Mouse (Mus musculus) liver, embryonic 16.5 days (tissue): ENCODE results near the gene Mtch1. TPM values are rescaled to one million over a fixed set of nuclear protein-coding genes. Genes with fewer than 3 reads are reported as not detected.

Source experiments
- ATAC-seq: fragments of 200-750 bp; cut with Nextera tagmentation; 2 replicates; pipeline ENCODE4 v1.8.0; 2017; ENCODE audit warnings: low read depth, mild to moderate bottlenecking, moderate number of reproducible peaks, moderate library complexity
- H3K27ac ChIP-seq: fragments of 300-500 bp; sonication (generic); 2 replicates; pipeline ENCODE4 v1.5.1; 2014; ENCODE audit warnings: mild to moderate bottlenecking, low read length
- H3K27me3 ChIP-seq: fragments of 300-500 bp; sonication (generic); 2 replicates; pipeline ENCODE4 v1.6.1; 2014; ENCODE audit warnings: low read depth, low read length, mixed read lengths; ENCODE audit not compliant: control insufficient read depth, insufficient read depth
- H3K36me3 ChIP-seq: fragments of 300-500 bp; sonication (generic); 2 replicates; pipeline ENCODE4 v1.6.1; 2014; ENCODE audit warnings: mild to moderate bottlenecking; ENCODE audit not compliant: control insufficient read depth, insufficient read depth
- H3K4me1 ChIP-seq: fragments of 300-500 bp; sonication (generic); 2 replicates; pipeline ENCODE4 v1.6.1; 2014; ENCODE audit warnings: low read depth, low read length, mixed read lengths; ENCODE audit not compliant: control insufficient read depth
- H3K4me2 ChIP-seq: fragments of 300-500 bp; sonication (generic); 2 replicates; pipeline ENCODE4 v1.6.1; 2014; ENCODE audit warnings: low read depth, low read length, mixed read lengths
- H3K4me3 ChIP-seq: fragments of 300-500 bp; sonication (generic); 2 replicates; pipeline ENCODE4 v1.5.1; 2014; ENCODE audit warnings: low read depth, mild to moderate bottlenecking, low read length
- H3K9ac ChIP-seq: fragments of 300-500 bp; sonication (generic); 2 replicates; pipeline ENCODE4 v1.6.1; 2014; ENCODE audit warnings: low read depth, low read length
- H3K9me3 ChIP-seq: fragments of 300-500 bp; sonication (generic); replicated peaks from 2 replicates; pipeline ENCODE4 v1.6.1; 2016; ENCODE audit warnings: low read length; ENCODE audit not compliant: control insufficient read depth
- WGBS: fragments of 180-500 bp; shearing (Covaris S2); extraction: QIAGEN DNeasy Blood & Tissue Kit; methylation state at CpG from one replicate; pipeline ENCODE4 v1.1.7; 2014; ENCODE audit not compliant: insufficient replicate concordance; 5-methylcytosine and 5-hydroxymethylcytosine counted together
- polyA plus RNA-seq: library from polyadenylated mRNA; unstranded; fragments of >200 nt; fragmentation: Nextera tagmentation; extraction: Ambion mirVana; gene quantifications from 2 replicates; pipeline ENCODE4 v1.2.1, GENCODE M21; 2015

The Mtch1 gene
- polyA plus RNA-seq, 1 experiment from 2014 or later = 48.5 TPM

DNA sequence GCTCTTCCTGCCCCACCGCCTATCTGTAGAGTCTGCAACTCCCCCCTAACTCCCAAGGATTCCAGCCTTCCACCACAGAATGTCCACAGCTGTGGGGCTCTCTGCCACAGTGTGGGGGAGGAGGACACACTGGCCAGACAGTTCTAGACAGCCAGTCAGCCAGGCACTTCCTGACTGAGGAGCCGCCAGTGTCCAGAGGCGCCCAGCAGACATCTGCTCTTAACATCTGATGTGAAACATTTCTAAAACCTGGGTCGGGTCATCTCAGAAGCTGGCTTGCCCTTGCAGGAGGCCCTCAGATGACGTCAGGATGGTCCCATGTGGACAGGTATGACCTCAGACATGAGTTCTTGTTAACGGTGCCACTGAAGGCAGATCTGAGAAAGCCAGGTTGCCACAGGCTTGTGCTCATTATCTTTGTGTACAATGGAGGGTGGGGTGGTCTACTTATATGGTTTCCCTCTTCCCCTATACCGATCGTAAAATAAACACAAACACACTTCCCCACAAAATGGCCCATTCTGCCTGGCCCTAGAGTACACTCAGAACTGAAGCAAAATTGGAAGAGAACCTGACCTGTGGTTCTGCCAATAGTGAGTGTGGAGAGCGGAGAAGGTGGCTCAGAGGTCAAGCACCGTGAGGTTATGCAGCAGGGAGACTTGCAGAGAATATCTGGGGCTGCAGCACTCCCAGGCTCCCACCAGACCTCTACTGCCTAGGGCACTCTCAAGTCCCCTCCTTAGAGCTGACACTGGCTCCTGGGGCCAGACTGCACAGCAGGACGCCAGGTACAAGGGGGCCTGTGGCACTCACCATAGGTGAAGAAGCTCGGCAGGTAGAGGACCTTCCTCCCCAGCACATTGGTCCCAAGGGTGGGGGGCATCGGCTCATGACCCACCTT lies 5.5 kb downstream of the Mtch1 start:
- no peak overlapping the region for H3K9ac ChIP-seq
- H3K4me3 ChIP-seq = no peak overlapping the region
- H3K36me3 ChIP-seq = peaks cover 6% of the 10 kb centered on the region; the same call in 1 of the 2 replicates
- peak overlapping the region; percentile 55; the same call in 1 of the 2 replicates for H3K27ac ChIP-seq
- 46% methylated on average over 13 of the region's 13 CpGs for WGBS
- H3K4me1 ChIP-seq = peaks cover 31% of the 10 kb centered on the region
- ATAC-seq = no peak
- no peaks in the 10 kb centered on the region for H3K9me3 ChIP-seq
- H3K27me3 ChIP-seq = no peaks in the 10 kb centered on the region
- no peak overlapping the region for H3K4me2 ChIP-seq

DNA sequence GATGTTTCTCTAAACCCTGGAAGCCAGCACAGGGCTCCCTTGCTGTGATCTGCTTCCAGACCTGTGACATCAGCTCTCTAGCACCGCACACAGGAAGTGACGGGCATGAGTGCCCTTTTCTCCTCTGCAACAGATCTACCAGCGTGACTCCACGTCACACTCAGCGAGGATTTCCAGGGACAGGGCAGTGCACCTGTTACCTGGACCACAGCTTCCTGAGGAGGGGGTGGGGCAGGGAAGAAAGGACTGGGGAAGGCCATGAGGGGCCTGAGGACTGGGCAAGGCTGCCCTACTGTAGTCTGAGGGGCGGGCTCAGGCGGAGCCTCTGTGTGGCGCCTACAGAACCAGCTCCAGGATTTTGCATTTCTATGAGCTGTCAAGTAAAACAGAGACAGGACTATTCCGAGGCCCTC lies 6.1 kb downstream of the Mtch1 start:
- H3K4me1 ChIP-seq = peaks cover 25% of the 10 kb centered on the region
- no peak overlapping the region for H3K9ac ChIP-seq
- H3K27me3 ChIP-seq = no peaks in the 10 kb centered on the region
- no peak for ATAC-seq
- WGBS = 52% methylated on average over 9 of the region's 9 CpGs
- no peak overlapping the region for H3K4me2 ChIP-seq
- peaks cover 6% of the 10 kb centered on the region; the same call in 1 of the 2 replicates for H3K36me3 ChIP-seq
- H3K9me3 ChIP-seq = no peaks in the 10 kb centered on the region
- H3K4me3 ChIP-seq = no peak overlapping the region
- H3K27ac ChIP-seq = peak overlapping the region; percentile 55; the same call in 1 of the 2 replicates

DNA sequence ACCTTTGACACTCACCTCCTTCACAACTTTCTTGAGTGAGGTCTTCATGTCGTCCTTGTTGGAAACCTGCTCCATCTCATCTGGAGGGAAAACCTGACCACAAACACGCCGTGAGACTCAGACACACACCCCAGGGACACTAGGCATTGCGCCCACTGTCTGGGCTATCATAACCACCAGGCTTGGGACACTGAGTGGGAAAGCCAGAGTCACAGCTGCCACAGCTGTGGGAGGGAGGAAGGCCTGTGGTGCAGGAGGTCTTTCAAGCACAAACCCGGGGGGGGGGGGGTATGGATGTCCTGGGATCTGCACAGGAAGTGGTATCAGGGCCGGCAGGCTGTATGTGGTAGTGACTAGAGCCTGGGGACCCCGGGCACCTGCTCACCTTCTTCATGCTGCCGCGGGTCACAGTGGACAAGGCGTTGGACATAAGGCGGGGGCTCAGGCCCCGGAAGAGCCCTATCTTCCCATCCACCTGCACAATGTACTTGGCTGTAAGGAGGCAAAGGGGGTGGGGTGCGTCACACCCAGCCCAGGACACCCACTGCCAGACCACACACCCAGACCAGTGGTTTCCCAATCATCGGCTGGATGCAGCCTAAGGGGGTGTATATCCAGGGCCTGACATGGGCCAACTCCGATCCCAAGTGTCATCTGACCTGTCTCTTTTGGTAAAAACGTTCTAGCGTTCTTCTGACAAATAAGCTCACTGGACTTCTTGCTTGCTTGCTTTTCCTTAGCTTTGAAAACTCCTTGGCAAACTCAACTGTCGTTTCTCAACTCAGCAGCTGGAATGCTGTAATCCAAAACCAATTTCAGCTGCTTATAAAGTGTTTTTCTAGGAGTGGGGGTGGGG lies 7.1 kb downstream of the Mtch1 start:
- Histone ChIP-seq H3K4me1 (peaks cover 16% of the 10 kb centered on the region), H3K9ac (no peak overlapping the region), H3K36me3 (peaks cover 6% of the 10 kb centered on the region; the same call in 1 of the 2 replicates), H3K4me3 (no peak overlapping the region), H3K9me3 (no peaks in the 10 kb centered on the region), H3K27ac (no peak overlapping the region), H3K27me3 (no peaks in the 10 kb centered on the region), H3K4me2 (no peak overlapping the region)
- 75% methylated on average over 18 of the region's 18 CpGs for WGBS
- ATAC-seq = no peak

DNA sequence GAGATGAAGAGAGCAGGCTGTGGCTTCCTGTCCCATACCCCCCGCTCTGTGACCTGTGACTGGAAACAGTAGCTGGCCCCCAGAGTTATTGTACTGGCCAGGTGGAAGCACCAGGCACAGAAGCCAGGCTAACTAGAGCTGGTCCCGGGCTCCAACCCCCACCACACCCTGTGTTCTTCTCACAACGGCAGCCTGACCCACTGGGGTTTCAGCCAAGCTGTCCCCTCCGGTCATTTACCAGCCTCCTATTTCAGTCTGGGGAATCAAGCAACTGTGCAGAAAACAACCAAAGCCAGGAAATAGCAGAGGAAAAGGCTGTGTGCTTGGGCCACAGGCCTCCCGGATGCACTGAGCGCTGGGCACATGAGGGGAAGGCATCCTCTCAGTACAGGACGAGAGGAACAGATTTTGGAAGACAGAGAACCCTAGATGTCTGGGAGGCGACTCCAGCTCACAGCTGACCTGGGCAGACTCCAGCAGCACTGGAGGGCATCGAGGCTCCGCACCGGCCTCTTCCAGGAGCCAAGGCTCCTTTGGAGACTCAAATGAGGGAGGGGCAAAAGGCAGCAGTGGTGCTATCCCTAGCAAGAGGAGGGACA lies 8.5 kb downstream of the Mtch1 start:
- no peak for ATAC-seq
- no peaks in the 10 kb centered on the region for H3K27me3 ChIP-seq
- H3K4me2 ChIP-seq = no peak overlapping the region
- WGBS = 78% methylated on average over 11 of the region's 11 CpGs
- H3K9ac ChIP-seq = no peak overlapping the region
- no peak overlapping the region for H3K4me3 ChIP-seq
- peak overlapping the region; percentile 44; the same call in 1 of the 2 replicates for H3K27ac ChIP-seq
- H3K4me1 ChIP-seq = peaks cover 16% of the 10 kb centered on the region
- H3K36me3 ChIP-seq = peaks cover 6% of the 10 kb centered on the region
- H3K9me3 ChIP-seq = no peaks in the 10 kb centered on the region

DNA sequence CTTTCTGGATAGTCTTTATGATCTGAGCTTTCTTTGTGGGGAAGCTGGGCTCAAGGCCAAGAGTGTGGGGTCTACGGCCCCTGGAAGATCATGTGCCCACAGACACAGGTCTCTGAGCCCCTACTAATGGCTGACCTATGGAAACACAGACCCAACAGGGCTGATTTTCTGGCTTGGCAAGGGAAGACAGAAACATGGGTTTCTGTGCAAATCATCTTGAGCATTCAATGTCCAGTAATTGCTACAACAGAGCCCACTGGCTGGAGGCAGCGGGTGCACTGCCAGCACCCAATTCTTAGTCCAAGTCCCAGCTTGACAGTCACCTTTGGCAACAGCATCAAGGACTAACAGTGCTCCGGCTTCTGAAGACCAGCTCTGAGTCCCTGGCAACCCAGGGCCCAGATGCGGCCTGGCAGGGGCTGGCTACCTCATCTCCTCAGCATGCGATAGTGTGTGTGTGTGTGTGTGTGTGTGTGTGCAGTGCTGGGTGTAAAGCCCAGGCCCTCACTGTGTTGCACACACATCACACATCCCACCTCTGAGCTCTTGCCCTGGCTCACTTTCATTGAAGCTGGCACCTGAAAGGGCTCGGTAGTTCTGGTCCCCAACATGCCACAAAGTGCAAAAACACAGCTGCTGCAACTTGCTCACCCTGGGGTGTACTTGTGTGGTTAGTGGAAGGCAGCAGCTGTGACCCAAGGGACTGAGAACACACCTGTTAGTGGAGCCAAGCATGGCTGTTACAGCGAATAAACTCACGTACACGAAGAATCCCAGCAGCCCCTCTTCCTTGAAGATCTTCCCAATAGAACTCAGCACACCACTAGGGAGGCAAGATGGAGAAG lies 9.5 kb downstream of the Mtch1 start:
- no peak overlapping the region for H3K4me2 ChIP-seq
- H3K4me1 ChIP-seq = peaks cover 16% of the 10 kb centered on the region
- ATAC-seq = no peak
- peaks cover 6% of the 10 kb centered on the region for H3K36me3 ChIP-seq
- H3K27ac ChIP-seq = no peak overlapping the region
- H3K4me3 ChIP-seq = no peak overlapping the region
- no peak overlapping the region for H3K9ac ChIP-seq
- WGBS = 84% methylated on average over 9 of the region's 9 CpGs
- H3K27me3 ChIP-seq = no peaks in the 10 kb centered on the region
- no peaks in the 10 kb centered on the region for H3K9me3 ChIP-seq

DNA sequence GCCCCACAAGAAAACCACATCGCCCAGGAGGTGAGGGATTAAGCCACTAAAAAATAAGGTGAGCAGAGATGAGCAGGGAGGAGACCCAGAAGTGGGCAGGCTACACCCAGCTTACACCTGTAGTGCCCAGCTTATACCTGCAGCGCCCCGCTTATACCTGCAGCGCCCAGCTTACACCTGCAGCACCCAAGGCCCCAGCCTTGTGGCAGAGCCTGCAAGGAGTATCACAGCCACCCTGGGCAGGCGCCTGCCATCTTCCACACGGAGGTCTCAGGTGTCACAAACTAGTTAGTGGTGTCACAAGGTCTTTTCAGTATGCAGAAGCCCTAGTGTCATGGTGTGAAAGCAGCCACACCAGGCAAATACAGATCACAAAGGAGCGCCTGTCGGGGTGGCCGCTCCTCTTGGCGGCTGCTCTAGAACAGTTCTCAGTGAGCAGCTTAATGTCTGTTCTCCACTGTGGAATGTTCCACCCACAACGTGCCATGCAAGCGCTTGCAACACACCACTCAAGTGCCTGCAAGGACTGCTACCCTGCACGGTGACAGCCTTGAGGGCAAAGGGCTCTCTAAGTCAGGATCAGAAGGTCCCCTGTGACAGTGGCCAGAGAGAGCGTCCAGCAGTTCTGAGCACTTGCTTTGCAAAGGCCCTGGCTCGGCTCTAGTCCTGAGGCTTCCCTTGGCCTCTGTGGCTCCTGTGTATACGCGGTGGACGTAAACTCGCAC lies 11.3 kb downstream of the Mtch1 start:
- WGBS = 83% methylated on average over 19 of the region's 19 CpGs
- Histone ChIP-seq H3K4me1 (peaks cover under 1% of the 10 kb centered on the region), H3K9ac (no peak overlapping the region), H3K27me3 (no peaks in the 10 kb centered on the region), H3K9me3 (no peaks in the 10 kb centered on the region), H3K27ac (no peak overlapping the region), H3K36me3 (peaks cover 13% of the 10 kb centered on the region), H3K4me2 (no peak overlapping the region), H3K4me3 (no peak overlapping the region)
- ATAC-seq = no peak

DNA sequence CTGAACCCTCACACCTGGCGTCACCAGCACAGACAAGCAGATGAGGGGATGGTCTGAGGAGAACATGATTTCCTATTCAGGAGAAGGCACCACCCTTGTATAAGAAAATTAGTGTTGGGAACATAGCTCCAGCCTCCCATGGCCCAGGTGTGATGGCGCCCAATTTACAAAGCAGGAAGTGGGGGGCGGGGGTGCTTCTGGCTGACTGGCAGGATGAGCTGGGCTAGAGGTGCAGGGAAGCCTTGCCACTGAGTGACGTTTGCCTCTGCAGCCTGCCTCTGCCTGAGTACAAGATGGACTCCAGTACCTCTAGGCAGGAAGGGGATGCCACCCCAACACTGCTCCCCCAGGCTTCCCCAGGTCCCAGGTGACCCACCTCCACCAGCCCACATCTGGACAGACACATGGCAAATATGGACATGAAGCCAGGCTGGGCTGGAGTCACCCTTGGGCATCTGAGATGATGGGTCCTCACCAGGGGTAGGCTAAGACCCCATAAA lies 15.5 kb downstream of the Mtch1 start:
- no peak overlapping the region for H3K9ac ChIP-seq
- H3K9me3 ChIP-seq = no peaks in the 10 kb centered on the region
- H3K4me2 ChIP-seq = no peak overlapping the region
- no peak for ATAC-seq
- peaks cover 8% of the 10 kb centered on the region for H3K36me3 ChIP-seq
- peaks cover 1% of the 10 kb centered on the region for H3K27me3 ChIP-seq
- no peak overlapping the region for H3K27ac ChIP-seq
- 69% methylated on average over 4 of the region's 4 CpGs for WGBS
- H3K4me3 ChIP-seq = no peak overlapping the region
- no peaks in the 10 kb centered on the region for H3K4me1 ChIP-seq
